Mouse (Mus musculus) kidney, adult 2 months (tissue): ENCODE results near the gene Kalrn.

Experiments
- CTCF ChIP-seq: fragments of 200-500 bp; conservative IDR thresholded peaks from 2 replicates; pipeline ENCODE4 v1.5.1; 2011; ENCODE audit warnings: low read depth, mild to moderate bottlenecking, control low read depth, low read length, moderate library complexity, mixed read lengths; ENCODE audit not compliant: insufficient read depth, insufficient read length
- POLR2A ChIP-seq: fragments of 200-500 bp; IDR thresholded peaks from one replicate; pipeline ENCODE4 v1.6.1; 2011; ENCODE audit warnings: low read depth, low read length, control low read depth

- TF ChIP-seq POLR2A (no peak), CTCF (no peak)
These were observed 502.0 kb downstream of the Kalrn start for GRCm38 (mm10) chr16:34071223-34071825.
